Mouse (Mus musculus) midbrain, embryonic 13.5 days (tissue): ENCODE data around the gene Enpep. TPM values are rescaled to one million over a fixed set of nuclear protein-coding genes. Genes with fewer than 3 reads are reported as not detected.

Source experiments
- ATAC-seq: fragments of 200-750 bp; cut with Nextera tagmentation; 2 replicates; pipeline ENCODE4 v1.8.0; 2017; ENCODE audit warnings: mild to moderate bottlenecking, moderate TSS enrichment, moderate library complexity
- H3K27ac ChIP-seq: fragments of 300-500 bp; sonication (generic); 2 replicates; pipeline ENCODE4 v1.5.1; 2015; ENCODE audit warnings: inconsistent platforms, mild to moderate bottlenecking, moderate library complexity
- H3K27me3 ChIP-seq: fragments of 300-500 bp; sonication (generic); 2 replicates; pipeline ENCODE4 v1.6.1; 2015; ENCODE audit warnings: mild to moderate bottlenecking, inconsistent platforms
- H3K36me3 ChIP-seq: fragments of 300-500 bp; sonication (generic); 2 replicates; pipeline ENCODE4 v1.6.1; 2015; ENCODE audit warnings: mild to moderate bottlenecking, inconsistent platforms
- H3K4me1 ChIP-seq: fragments of 300-500 bp; sonication (generic); replicated peaks from 2 replicates; pipeline ENCODE4 v1.6.1; 2015; ENCODE audit warnings: inconsistent platforms
- H3K4me2 ChIP-seq: fragments of 300-500 bp; sonication (generic); replicated peaks from 2 replicates; pipeline ENCODE4 v1.6.1; 2015; ENCODE audit warnings: moderate library complexity, mild to moderate bottlenecking, inconsistent platforms
- H3K4me3 ChIP-seq: fragments of 300-500 bp; sonication (generic); replicated peaks from 2 replicates; pipeline ENCODE4 v1.5.1; 2015; ENCODE audit warnings: mild to moderate bottlenecking, inconsistent platforms
- H3K9ac ChIP-seq: fragments of 300-500 bp; sonication (generic); replicated peaks from 2 replicates; pipeline ENCODE4 v1.6.1; 2015; ENCODE audit warnings: mild to moderate bottlenecking, inconsistent platforms
- H3K9me3 ChIP-seq: fragments of 300-500 bp; sonication (generic); 2 replicates; pipeline ENCODE4 v1.6.1; 2016; ENCODE audit warnings: mild to moderate bottlenecking, inconsistent platforms
- WGBS: fragments of 180-500 bp; shearing (Covaris S2); methylation state at CpG from one replicate; pipeline ENCODE4 v1.1.7; 2015; 5-methylcytosine and 5-hydroxymethylcytosine counted together
- polyA plus RNA-seq: library from polyadenylated mRNA; unstranded; fragments of >200 nt; fragmentation: Nextera tagmentation; extraction: Ambion mirVana; gene quantifications from 2 replicates; pipeline ENCODE4 v1.2.1, GENCODE M21; 2015

Enpep gene
- polyA plus RNA-seq, 1 experiment from 2014 or later: 0.79 TPM

DNA sequence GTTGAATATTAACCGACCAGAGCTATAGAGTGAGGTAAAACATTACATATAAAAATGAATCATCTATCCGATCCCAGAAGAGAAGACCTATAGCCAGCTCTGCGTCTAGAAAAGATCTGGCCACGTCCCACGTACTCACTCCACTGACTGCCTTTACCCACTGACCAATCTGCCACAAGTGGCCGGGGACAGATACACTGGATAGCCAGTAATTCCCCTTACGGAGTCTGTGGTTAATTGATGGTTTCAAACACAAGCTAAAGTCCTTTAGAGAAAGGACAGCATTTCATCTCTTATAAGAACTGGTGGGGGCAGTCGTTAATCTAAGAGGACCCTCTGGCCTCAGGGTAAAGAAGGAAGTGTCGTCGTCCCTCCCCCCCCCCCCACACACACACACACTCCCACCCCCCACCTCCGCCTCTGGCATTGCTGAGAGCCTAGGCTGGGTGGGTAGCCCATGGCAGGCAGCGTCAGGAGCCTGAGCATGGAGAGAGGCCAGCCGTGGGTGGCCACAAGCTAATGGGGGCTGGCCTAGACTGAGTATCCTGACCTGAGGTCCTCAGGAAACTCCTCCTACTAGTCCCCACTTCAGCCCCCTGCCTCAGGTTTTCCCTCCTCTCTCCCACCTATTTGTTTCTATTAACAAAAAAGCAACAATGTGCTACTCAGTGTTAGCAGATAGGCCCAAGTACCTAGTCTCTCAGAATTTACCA, 106.8 kb downstream of the Enpep start:
- no peak overlapping the region for H3K4me2 ChIP-seq
- H3K9ac ChIP-seq: no peak overlapping the region
- no peak overlapping the region for H3K4me3 ChIP-seq
- ATAC-seq: peak; percentile 62; the same call in 1 of the 2 replicates
- no peaks in the 10 kb centered on the region for H3K36me3 ChIP-seq
- H3K4me1 ChIP-seq: peaks cover 10% of the 10 kb centered on the region; the same call in 1 of the 2 replicates
- WGBS: 2% methylated on average over 13 of the region's 13 CpGs
- H3K27ac ChIP-seq: no peak overlapping the region
- peaks cover 81% of the 10 kb centered on the region for H3K27me3 ChIP-seq
- H3K9me3 ChIP-seq: no peaks in the 10 kb centered on the region

DNA sequence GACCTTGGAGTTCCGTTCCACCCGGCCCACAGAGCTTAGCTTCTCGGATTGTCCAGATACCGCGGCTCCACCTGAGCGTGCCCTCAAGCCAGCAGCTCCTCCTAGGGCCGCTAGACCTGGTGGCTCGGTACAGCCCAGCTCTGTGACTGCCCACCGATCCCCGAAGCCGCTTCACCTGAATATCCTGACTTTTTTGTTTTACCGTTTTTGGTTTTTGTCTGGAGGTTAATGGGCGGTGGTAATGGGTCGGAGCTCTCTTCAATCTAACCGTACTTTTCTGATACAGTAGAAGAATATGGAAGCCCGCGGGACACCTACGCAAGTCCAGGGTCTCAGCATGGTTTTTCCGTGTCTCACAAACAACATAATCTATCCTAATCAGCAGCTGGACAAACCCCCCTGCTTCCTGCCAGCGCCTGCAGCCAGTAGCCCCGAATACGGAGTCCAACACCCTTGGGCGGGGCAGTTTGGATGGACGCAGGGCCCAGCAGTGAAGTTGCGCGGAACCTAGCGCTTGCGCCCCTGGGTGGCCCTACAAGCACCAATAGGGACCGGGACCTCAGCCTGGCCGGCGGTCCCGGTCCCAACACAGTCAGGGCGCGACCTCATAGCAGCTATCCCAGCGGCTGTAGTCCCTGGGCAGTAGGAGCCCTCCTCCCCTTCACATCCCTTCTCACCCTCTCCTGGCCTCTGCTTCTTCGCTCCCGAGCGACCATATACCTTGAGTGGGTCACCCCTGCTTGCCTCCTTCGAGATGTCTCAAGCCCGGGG, 107.5 kb downstream of the Enpep start:
- Histone ChIP-seq H3K4me1 (peaks cover 10% of the 10 kb centered on the region; the same call in 1 of the 2 replicates), H3K9me3 (no peaks in the 10 kb centered on the region), H3K27me3 (peaks cover 87% of the 10 kb centered on the region), H3K27ac (no peak overlapping the region), H3K36me3 (no peaks in the 10 kb centered on the region), H3K9ac (no peak overlapping the region), H3K4me2 (peak overlapping the region; percentile 21), H3K4me3 (peak overlapping the region; percentile 6; the same call in 1 of the 2 replicates)
- ATAC-seq: no peak; the same call in 1 of the 2 replicates
- under 1% methylated on average over 40 of the region's 40 CpGs for WGBS

DNA sequence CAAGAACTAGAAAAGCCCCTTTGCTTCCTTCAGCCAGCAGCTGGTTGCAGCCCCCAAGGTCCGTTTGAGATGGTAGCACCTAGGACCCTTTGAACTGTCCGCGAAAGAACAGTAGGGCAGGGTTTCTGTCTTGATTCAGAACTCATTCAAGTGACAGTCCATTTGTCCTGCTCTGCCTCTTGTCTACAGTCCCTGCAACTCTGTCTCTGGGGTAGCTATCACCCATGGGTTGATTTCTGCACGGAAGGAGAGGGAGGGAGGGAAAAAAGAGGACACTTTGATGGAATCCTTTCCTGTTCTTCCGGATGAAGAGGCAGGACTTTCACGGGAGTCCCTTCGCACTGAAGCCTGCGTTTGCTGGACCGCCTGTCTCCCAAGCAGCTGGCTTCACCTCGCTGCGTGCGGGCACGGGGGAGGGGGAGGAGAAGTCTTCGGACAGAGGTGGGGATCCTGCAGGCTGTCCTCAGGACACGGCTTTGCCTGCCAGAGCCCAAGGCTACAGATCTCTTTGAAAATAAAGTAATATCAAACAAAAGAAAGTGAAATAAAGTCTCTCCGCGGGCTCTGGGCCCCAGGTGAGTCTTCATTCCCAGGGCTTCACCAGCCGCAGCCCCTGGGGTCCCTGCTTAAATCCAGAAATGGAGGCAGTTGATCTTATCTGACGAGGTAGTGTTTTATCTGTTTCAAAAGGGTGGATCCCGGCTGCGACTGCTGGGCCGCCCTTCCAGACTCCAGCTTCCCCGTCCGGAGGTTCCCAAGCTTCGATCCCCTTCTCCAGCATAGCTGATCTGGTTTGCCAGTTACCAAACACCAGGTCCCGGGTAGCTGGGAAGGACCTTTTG, 108.3 kb downstream of the Enpep start:
- peaks cover 10% of the 10 kb centered on the region; the same call in 1 of the 2 replicates for H3K4me1 ChIP-seq
- under 1% methylated on average over 26 of the region's 26 CpGs for WGBS
- H3K36me3 ChIP-seq: no peaks in the 10 kb centered on the region
- H3K9ac ChIP-seq: no peak overlapping the region
- H3K27me3 ChIP-seq: peaks cover 94% of the 10 kb centered on the region
- no peak overlapping the region for H3K27ac ChIP-seq
- no peak for ATAC-seq
- peak overlapping the region; percentile 6; the same call in 1 of the 2 replicates for H3K4me3 ChIP-seq
- no peaks in the 10 kb centered on the region for H3K9me3 ChIP-seq
- H3K4me2 ChIP-seq: peak overlapping the region; percentile 19

DNA sequence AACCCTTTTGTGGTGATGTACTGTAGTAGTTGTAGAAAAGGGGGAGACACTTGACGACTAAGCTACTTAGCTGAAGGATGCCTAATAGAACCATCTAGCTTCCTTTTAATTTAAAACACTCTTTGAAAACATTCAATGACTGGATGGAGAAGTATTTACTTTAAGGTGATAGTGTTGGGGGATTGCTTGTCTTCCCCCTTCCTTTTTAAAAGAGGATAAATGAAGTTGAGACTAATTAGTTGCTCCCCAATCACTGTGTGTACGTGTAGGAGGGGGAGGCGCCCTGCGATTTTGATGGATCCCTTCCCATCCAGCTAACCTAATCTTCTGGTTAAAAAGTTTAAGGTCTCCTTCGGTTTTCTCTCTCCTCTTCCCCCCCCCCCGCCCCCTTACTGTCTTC, 109.1 kb downstream of the Enpep start:
- Histone ChIP-seq H3K9me3 (no peaks in the 10 kb centered on the region), H3K4me1 (peaks cover 13% of the 10 kb centered on the region; the same call in 1 of the 2 replicates), H3K27me3 (peaks cover 94% of the 10 kb centered on the region), H3K9ac (no peak overlapping the region), H3K4me2 (no peak overlapping the region), H3K4me3 (no peak overlapping the region), H3K36me3 (no peaks in the 10 kb centered on the region), H3K27ac (no peak overlapping the region)
- WGBS: 4% methylated on average over 5 of the region's 6 CpGs
- no peak for ATAC-seq

DNA sequence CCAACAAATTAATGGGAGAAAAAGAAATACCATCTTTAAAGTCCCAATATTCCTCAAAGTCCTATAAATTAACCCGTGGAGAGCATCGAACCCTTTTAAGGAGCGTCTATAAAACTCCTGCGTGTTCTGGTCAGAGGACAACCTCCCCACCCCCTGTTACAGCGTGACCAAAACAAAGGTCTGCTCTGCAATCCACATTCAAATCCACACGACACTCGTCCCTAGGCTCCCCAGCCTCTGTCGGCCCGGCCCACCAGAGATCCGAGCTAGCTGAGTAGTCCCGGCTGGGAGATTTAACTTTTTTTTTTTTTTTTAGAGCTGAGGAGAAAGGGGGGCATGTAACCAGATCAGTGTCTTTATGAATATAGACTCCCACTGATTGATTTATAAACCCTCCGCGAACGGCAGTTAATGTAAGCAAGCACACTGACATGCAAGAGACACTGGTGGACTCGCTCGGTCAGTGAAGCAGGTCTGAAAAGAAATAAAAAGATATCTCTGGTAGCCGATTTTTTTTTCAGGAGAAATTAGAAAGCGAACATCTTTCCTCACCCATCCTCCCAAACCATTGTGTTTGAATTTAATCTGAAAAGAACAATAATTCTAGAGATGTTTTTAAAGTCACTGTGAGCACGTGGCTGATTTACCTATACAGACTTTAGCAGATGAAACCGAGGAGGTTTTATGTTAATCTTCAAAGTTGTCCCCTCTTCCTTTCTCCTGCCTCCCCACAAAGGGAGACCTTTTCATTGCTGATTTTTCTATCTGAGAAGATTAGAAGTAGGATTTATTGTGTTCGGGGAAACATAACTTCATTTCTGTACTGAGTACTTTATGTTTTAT, 109.9 kb downstream of the Enpep start:
- no peaks in the 10 kb centered on the region for H3K36me3 ChIP-seq
- H3K27ac ChIP-seq: no peak overlapping the region
- no peak overlapping the region for H3K4me3 ChIP-seq
- no peak overlapping the region for H3K9ac ChIP-seq
- under 1% methylated on average over 21 of the region's 21 CpGs for WGBS
- H3K4me1 ChIP-seq: peaks cover 14% of the 10 kb centered on the region; the same call in 1 of the 2 replicates
- ATAC-seq: no peak
- no peaks in the 10 kb centered on the region for H3K9me3 ChIP-seq
- peaks cover 94% of the 10 kb centered on the region for H3K27me3 ChIP-seq
- no peak overlapping the region for H3K4me2 ChIP-seq

DNA sequence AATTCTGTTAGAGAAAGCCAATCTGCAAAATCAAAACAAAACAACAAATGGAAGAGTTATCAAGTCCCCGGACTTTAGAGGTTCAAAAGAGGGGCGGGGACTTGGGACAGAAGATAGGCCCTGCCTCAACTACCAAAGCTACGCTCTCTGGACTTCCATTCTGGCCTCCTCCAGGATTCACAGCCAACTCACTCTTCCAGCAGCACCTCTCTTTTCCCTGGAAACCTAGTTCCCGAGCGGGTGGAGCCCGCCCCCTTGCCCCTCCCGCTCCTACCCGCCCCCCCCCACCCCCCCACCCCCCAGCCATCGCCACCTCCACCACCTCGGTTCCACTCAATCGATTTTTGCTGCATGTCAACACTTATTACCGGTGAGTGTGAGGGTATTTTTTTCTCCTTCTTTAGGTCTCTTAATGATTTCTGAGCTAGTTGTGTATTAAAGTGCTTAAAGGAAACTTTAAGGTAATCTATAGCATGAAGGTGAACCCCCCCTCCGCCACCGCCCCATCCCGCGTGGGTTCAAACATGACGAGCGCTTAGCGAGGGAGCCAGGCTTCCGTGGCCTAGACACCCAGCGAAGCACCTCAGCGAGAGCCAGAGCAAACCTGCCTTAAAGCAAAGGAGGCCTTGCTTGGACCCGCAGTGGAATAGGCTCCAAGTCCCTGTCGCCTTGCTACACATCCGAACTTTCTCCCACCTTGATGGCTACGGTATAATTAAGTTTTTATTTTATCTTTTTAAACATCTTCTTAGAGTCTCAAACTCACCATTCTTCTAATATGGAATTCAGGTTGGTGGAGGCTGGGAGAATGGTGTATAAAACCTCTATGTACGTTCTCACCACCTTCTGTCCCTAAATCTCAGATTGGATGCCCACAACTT, 110.9 kb downstream of the Enpep start:
- peaks cover 14% of the 10 kb centered on the region; the same call in 1 of the 2 replicates for H3K4me1 ChIP-seq
- WGBS: 2% methylated on average over 27 of the region's 27 CpGs
- H3K4me2 ChIP-seq: no peak overlapping the region
- H3K27ac ChIP-seq: no peak overlapping the region
- peaks cover 94% of the 10 kb centered on the region for H3K27me3 ChIP-seq
- H3K36me3 ChIP-seq: no peaks in the 10 kb centered on the region
- no peak for ATAC-seq
- H3K4me3 ChIP-seq: no peak overlapping the region
- no peaks in the 10 kb centered on the region for H3K9me3 ChIP-seq
- no peak overlapping the region for H3K9ac ChIP-seq

DNA sequence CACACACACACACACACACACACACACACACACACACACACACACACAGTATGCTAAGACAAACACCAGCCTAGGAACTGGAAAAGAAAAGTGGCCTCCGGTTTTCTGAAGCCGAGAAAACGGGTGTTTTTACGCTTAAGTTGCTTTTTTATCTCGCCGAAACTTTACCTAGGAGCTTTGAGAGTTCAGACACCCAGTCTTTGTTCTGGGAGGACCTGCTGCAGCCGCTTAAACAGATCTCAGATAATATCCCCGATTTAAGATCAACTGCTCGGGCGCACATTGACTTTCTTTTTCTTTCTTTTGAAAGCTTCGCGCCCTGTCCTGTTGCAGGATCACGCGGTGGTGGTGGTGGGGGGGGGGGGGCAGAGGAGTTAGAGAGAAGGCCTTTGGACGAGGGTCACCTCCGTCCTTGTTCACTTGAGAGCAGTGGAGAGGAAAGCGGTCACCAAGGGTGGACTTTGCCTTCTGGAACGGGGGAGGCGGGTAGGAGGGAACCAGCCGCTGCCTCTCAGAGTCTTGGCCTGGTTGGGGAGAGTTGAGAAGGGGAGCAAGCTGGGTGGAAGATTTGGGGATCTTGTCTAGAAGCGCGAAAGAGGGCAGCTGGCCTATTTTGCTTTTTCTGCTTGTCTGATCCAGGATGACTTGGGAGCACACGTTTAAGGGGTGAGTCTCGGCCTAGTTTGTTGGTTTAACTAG, 111.7 kb downstream of the Enpep start:
- H3K4me3 ChIP-seq: no peak overlapping the region
- H3K27me3 ChIP-seq: peaks cover 94% of the 10 kb centered on the region
- no peaks in the 10 kb centered on the region for H3K36me3 ChIP-seq
- H3K4me2 ChIP-seq: no peak overlapping the region
- WGBS: 2% methylated on average over 24 of the region's 24 CpGs
- ATAC-seq: no peak
- H3K4me1 ChIP-seq: peaks cover 17% of the 10 kb centered on the region
- H3K9ac ChIP-seq: no peak overlapping the region
- H3K27ac ChIP-seq: no peak overlapping the region
- H3K9me3 ChIP-seq: no peaks in the 10 kb centered on the region

DNA sequence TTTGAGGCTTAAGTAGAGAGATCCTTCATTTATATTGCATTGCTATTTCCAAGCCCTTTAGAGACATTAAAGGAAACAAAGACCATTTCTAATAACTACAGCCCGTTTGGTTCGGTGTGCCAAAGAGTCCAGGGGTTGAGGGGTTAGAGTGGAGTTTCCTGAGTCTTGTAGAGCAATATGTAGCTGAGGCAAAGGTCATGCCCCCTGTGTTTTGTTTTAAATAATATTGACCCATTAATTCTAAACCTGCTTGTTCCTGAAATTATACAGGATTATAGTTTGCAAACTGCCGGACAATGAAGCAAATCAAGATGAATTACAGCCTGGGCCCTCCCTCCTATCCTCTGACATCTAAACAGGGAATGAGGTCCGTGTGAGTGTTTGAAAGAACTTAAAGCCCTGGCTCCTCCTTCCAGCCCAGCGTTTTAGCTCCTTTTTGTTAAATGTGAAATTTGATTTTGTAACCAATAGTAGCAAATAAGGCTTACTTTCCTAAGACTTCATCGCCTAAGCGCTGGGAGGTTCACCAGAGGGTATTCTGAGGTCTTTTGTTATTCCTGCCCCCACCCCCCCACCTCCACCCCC, 112.3 kb downstream of the Enpep start:
- Histone ChIP-seq H3K27me3 (peaks cover 94% of the 10 kb centered on the region), H3K9me3 (no peaks in the 10 kb centered on the region), H3K4me3 (no peak overlapping the region), H3K36me3 (no peaks in the 10 kb centered on the region), H3K4me1 (peaks cover 23% of the 10 kb centered on the region), H3K27ac (no peak overlapping the region), H3K9ac (no peak overlapping the region), H3K4me2 (0 out of 2 replicates have a peak overlapping the region, but pooled peaks have one; percentile 5)
- no peak for ATAC-seq
- 0% methylated on average over 7 of the region's 7 CpGs for WGBS
